Mouse (Mus musculus) kidney, postnatal 10 days (tissue): ENCODE data around the gene BC067074.
"Not testable (repeated sequence)": the region's sequence is repeated elsewhere in the genome, so short reads cannot be mapped to it uniquely, and the experiment has no call there.

Source experiments
- DNase-seq: peaks from one replicate; pipeline ENCODE4 v3.0.0; 2021; ENCODE audit warnings: mixed read lengths

The BC067074 gene

GRCm38 (mm10) chr13:113292975-113293706 lies at the start of gene BC067074:
TSS of gene BC067074 (plus strand) at chr13:113293159.
- peak; percentile 68 for DNase-seq

- DNase-seq = no peak
Measured at GRCm38 (mm10) chr13:113245025-113245424, 47.9 kb upstream of the BC067074 start.

GRCm38 (mm10) chr13:113252580-113252979 lies 40.4 kb upstream of the BC067074 start:
- DNase-seq = not testable (repeated sequence)

- DNase-seq = no peak
Measured at GRCm38 (mm10) chr13:113256766-113257165, 36.2 kb upstream of the BC067074 start.

- DNase-seq = no peak
Measured at GRCm38 (mm10) chr13:113257190-113257589, 35.8 kb upstream of the BC067074 start.

GRCm38 (mm10) chr13:113259237-113259636 lies 33.7 kb upstream of the BC067074 start:
- DNase-seq = no peak

GRCm38 (mm10) chr13:113262822-113263221 lies 30.1 kb upstream of the BC067074 start:
- DNase-seq = no peak

- peak; percentile 78 for DNase-seq
Measured at GRCm38 (mm10) chr13:113265257-113265656, 27.7 kb upstream of the BC067074 start.

- peak; percentile 86 for DNase-seq
Measured at GRCm38 (mm10) chr13:113266495-113266951, 26.4 kb upstream of the BC067074 start.

GRCm38 (mm10) chr13:113267204-113267603 lies 25.8 kb upstream of the BC067074 start:
- DNase-seq = no peak

- peak; percentile 87 for DNase-seq
Measured at GRCm38 (mm10) chr13:113269777-113270776, 22.9 kb upstream of the BC067074 start.

GRCm38 (mm10) chr13:113271189-113271588 lies 21.8 kb upstream of the BC067074 start:
- DNase-seq = no peak

- DNase-seq = no peak
Measured at GRCm38 (mm10) chr13:113287141-113287540, 5.8 kb upstream of the BC067074 start.

GRCm38 (mm10) chr13:113288210-113289197 lies 4.5 kb upstream of the BC067074 start:
- no peak for DNase-seq

- DNase-seq = no peak
Measured at GRCm38 (mm10) chr13:113289760-113290159, 3.2 kb upstream of the BC067074 start.

- no peak for DNase-seq
Measured at GRCm38 (mm10) chr13:113292001-113292400, 958 bp upstream of the BC067074 start.

GRCm38 (mm10) chr13:113293707-113294432 lies 911 bp downstream of the BC067074 start:
- no peak for DNase-seq

GRCm38 (mm10) chr13:113295817-113296485 lies 3.0 kb downstream of the BC067074 start:
- peak; percentile 49 for DNase-seq

- no peak for DNase-seq
Measured at GRCm38 (mm10) chr13:113306581-113306980, 13.6 kb downstream of the BC067074 start.

- DNase-seq = no peak
Measured at GRCm38 (mm10) chr13:113319588-113319987, 26.6 kb downstream of the BC067074 start.

- peak; percentile 58 for DNase-seq
Measured at GRCm38 (mm10) chr13:113321972-113322371, 29.0 kb downstream of the BC067074 start.
